Mouse (Mus musculus) liver, embryonic 14.5 days (tissue): ENCODE measurements around the gene Ankrd33.

ENCODE experiments used
- CTCF ChIP-seq: IDR thresholded peaks from 2 replicates; pipeline ENCODE4 v1.5.1; 2016; ENCODE audit warnings: antibody characterized with exemption, low read depth, control low read depth
- EP300 ChIP-seq: IDR thresholded peaks from 2 replicates; pipeline ENCODE4 v1.6.1; 2016; ENCODE audit warnings: antibody characterized with exemption, low read depth

DNA sequence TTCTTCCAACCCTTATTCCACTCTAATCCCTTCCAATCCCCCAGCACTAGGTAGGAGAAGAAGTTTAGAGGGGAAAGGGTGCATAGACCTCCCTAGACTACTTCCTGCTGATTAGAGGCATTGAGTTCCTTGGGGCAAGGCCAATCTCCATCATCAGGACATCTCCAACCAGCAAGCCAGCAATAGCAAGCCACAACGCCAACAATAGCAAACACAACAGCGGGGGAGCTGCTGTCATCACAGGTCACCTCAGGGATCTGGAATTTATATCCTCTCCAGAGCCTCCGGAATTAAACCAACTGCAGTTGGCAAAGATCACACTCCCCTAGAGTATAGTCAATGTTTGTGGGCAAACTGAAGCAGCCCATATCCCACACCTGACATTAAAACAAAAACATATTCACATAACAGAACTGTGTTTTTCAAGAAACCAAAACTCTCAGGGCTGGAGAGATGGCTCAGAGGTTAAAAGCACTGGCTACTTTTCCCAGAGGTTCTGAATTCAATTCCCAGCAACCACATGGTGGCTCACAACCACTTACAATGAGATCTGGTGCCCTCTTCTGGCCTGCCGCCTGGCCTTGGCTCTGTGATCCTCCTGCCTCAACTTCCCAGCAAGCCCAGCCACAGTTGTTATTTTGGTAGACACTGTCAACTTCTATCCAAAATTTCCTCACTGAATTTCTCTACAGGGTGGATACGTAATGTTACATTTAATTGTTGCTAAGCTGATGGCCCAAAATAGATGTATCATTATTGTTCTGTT is 7.5 kb upstream of the Ankrd33 start:
- no peak for TF ChIP-seq CTCF
- no peak for TF ChIP-seq EP300
